Mouse (Mus musculus) testis, postnatal 10 days (tissue): ENCODE data around the gene Col19a1.

ENCODE experiments used
- DNase-seq: peaks from one replicate; pipeline ENCODE4 v3.0.0; 2021; ENCODE audit warnings: low spot score

Gene Col19a1

GRCm38 (mm10) chr1:24458015-24458414 is 129.3 kb downstream of the Col19a1 start:
- no peak for DNase-seq

- no peak for DNase-seq
Measured at GRCm38 (mm10) chr1:24452572-24453269, 134.6 kb downstream of the Col19a1 start.

DNA sequence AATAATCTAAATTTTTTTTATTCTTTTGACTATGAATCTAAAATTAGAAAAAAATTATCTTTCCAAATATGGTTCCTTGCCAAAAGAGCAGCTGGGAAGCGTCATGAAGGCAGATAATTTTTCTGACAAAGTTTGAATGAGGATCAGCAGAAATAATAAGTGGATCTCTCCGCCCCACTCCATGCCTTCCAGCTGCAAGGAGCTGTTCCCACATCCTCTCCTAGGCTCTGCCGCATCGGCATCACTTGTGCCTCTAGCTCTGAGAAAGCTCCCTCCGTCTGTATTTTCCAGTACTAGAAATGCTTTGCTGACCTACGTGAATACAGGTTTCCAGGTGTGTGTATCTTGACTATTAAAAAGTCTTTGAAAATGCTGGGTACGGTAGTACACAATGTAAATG is 135.1 kb downstream of the Col19a1 start:
- DNase-seq, result no peak

- no peak for DNase-seq
Measured at GRCm38 (mm10) chr1:24437425-24437824, 149.8 kb downstream of the Col19a1 start.

GRCm38 (mm10) chr1:24428306-24428705 is 159.0 kb downstream of the Col19a1 start:
- DNase-seq, result no peak

DNA sequence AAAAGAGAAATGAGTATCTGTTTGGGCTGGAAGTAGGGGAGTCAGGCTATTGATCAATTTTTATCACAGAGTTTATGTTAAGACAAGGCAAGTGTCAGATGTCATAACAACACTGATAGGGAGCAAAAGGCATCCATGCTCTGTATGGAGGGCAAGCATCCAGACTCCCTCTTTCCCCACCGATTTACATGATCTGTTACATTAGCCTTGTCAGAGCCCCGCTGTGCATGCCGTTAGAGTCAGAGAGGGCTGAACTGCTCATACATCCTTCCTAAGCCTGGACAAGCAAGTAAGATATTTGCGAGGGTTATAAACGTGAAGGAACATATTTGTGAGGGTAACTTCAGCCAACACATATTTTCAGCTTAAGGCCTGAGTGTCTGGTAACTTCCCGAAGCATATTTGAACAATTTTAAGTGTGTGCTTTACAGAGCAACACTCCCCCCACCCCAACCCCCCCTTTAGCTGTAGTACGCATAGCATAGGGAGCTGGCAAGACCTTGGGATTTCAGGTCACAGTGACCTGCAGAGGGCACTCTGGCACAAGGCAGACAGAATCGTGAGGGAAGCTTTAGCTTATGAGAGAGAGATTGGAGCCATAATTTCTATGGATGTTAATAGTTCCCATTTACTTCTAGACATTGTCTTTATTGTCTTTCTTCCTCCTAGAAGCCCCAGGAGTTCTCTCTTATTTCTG is 209.0 kb downstream of the Col19a1 start:
- peak; percentile 53 for DNase-seq

- DNase-seq, result no peak
Measured at GRCm38 (mm10) chr1:24374902-24375301, 212.4 kb downstream of the Col19a1 start.

DNA sequence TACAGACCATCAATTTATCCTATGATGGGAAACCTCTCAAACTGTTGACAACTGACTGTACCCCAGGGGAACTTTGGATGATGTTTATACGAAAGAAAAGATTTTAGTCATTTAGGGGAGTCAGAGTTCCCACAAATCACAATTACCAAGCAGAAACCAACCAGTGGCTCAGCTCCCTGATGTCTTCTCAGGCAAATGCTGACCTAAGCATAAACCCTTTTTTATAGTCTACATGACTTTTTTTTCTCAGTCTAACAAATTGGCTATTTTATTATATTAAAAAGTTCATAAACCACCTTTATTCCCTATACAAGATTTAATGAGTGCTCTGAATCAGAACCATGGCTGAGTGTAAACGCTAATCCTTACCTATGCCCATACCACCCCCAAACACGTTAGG is 213.6 kb downstream of the Col19a1 start:
- DNase-seq, result no peak

DNA sequence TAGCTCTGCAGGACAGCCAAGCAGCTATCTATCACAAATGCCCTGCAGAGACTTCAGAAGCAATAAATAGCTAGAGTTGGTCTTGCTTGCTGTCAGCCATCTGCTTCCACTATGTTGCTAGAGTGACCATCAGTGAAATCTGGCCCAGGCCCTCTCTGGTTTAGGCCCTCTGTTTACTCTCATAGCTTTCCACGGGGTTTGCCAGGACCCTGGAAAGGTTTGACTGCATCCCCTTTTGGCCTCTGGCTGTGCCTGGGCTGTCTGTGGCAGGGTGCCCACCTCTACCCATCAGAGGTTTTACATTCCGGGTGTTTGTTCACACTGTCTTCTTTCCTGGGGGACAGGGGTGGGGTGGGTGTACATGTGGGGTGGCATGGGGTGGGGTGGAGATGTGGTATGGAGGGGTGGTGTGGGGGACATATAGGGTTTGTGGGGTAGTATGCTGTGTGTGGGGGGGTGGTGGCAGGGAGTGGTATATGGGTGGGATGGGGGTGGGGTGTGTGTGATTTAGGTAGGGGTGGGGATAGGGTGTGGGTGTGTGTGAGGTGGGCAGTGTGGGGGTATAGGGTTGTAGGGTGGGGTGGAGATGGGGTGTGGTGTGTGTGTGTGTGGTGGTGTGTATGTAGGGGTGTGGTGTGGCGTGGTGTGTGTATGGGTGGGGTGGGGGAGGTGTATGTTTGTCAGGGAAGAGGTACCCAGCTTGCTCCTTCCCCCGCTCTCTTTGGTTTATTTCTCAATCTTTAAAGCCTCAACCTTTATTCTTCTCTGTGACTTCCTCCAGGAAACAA is 214.6 kb downstream of the Col19a1 start:
- no peak for DNase-seq

DNA sequence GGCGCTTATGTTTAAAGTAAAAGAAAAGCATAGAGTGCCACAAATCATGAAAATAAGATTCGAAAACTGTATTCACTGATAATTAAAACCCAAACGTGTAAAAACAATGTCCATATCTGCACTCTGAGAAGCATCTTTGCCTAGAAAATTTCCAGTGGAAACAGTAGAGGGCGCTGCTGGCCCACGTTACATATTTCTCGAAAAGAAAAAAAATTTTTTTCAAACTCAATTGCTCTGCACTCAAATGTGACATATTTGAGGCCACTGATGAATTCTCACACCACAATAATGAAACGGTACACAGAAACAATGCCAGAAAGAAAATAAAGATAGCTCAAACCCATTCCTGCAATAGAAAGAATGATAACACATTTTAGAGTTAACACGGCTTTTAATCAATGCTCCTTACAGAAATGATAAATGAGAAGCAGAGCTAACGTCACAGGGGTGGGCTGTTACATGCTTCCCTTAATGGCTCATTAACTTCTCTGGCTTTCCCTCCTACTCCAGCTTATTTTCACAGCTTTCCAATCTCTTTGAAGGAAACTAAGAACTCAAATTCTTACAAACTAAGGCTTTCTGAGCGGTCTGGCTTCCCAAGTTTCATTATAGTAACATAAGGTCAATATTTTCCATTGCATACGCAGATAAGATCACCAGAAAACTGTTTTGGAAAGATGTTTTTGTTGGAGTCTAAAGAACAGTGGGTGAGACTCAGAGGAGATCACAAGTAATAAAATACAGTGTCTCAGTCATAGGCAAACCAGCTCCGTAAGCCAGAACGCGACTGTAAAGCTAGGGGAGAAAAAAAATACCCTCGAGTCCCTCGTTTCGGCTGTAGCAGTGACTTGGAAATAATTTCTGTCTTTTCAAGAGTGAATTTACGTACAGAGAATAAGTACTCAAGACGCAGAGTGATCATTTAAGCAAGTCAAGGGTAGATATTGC is 219.4 kb downstream of the Col19a1 start:
- DNase-seq, result peak; percentile 69

GRCm38 (mm10) chr1:24364775-24365174 is 222.5 kb downstream of the Col19a1 start:
- DNase-seq, result no peak

DNA sequence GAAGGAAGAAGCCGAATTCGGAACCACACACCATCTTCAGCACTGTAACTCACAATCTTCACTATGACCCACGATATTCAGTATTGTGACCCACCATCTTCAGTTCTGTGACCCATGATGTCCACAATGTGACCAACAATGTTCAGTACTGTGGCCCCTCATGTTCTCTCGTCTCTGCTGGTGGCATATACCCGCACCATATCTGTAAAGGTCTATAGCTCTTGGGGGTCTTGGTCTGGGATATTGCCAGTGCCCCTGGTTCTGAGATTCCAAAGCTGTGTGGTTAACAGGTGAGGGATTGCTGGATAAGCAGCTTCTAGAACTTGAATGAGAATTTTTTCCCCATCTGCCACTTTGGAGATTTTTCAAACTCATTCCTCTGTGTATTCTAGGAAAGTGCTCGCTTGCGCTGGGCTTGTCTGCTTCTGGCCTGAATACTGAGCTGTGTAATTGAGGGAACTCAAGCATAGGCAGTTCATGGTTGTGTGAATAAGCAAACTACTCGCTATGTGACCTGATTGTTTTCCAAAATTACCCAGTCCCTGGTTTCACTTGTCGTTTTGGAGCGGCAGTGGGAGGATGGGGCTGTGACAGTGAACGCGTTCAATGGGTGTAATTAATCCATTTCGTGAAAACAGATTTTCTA is 225.2 kb downstream of the Col19a1 start:
- no peak for DNase-seq

- no peak for DNase-seq
Measured at GRCm38 (mm10) chr1:24349462-24350217, 237.6 kb downstream of the Col19a1 start.

- no peak for DNase-seq
Measured at GRCm38 (mm10) chr1:24347621-24348160, 239.6 kb downstream of the Col19a1 start.

GRCm38 (mm10) chr1:24337556-24338275 is 249.6 kb downstream of the Col19a1 start:
- peak; percentile 47 for DNase-seq

DNA sequence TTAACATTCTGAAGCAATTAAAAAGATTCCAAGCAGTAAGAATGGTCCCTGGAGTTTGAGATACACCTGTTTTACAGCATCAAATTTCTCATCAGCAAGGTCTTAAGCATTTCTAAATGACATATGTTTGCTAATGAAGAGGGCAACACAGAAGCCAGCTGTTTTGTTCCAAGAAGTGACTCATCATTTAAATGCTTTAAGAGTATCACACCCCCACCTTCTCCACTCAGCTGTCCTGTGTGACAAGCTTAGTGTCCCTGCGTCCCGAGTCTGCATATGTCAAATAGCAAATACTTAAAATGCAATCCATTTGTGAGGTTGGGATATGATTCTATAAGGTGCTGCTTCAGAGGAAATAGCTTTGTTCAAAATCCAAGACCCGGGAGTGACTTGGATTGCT is 251.2 kb downstream of the Col19a1 start:
- no peak for DNase-seq

GRCm38 (mm10) chr1:24316961-24317589 is 270.2 kb downstream of the Col19a1 start:
- no peak for DNase-seq

GRCm38 (mm10) chr1:24316490-24316889 is 270.8 kb downstream of the Col19a1 start:
- DNase-seq, result no peak

GRCm38 (mm10) chr1:24310847-24311246 is 276.4 kb downstream of the Col19a1 start:
- DNase-seq, result no peak
